9 mouse cellular contexts compared by ENCODE assay signal in the genomic region with DNA sequence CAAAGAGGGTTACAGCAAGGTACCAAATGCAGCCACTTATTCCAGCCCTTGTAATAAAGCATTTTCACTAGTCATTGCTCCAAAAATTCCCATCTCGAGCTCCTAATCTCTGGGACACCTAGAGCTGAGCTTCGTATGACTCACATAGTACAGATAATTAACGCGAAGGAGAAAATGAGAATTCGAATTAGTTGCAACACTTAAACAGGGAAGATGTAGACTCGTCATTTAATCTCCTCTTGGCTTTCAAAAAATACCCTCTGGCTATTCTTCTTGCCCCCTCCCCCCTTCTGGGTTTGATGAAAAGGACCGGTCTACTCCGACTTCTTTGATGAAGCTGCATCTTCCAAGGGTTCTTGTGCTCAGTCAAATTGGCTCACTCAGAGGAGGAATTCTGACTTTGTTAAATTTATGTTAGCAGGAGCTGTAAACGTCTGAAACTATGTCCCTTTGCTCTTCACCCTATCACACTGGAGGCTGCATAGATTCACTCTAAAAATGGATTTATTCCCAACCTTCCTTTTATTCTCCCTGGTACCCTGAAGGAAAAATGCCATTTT. TPM values are rescaled to one million over a fixed set of nuclear protein-coding genes. Genes with fewer than 3 reads are reported as not detected.
DNase-seq lines count a peak whose midpoint lies in the region; ATAC-seq and TF ChIP-seq lines count a peak whose summit lies in the region.
"Had no signal": no experiment of that assay in that cellular context is flagged by ENCODE, and none has a peak within 500 bp of the region (broad histone marks: within the 10 kb centered on the region; RNA-seq: fewer than 3 reads in every experiment).

No protein-coding gene starts in this region.

- peaks cover 16% of the 10 kb centered on the region for H3K4me1 ChIP-seq in hindbrain, embryonic 11.5 days (replicated peaks; ENCODE audit: control insufficient read depth, insufficient read depth, low read length)
- 0 out of 2 replicates have a peak, but pooled peaks cover 11% of the 10 kb centered on the region for H3K4me1 ChIP-seq in hindbrain, postnatal 0 days (ENCODE audit: insufficient read depth, low read length)
- H3K4me1 ChIP-seq in forebrain, embryonic 12.5 days: peaks cover 56% of the 10 kb centered on the region
- peaks cover 45% of the 10 kb centered on the region for H3K4me1 ChIP-seq in midbrain, embryonic 12.5 days

- no peak overlapping the region for H3K9ac ChIP-seq in hindbrain, embryonic 11.5 days (ENCODE audit: low read depth, low read length)
- H3K9ac ChIP-seq in hindbrain, postnatal 0 days (replicated peaks; ENCODE audit: low read length): no peak overlapping the region
- no peak overlapping the region for H3K9ac ChIP-seq in forebrain, embryonic 12.5 days
- no peak overlapping the region for H3K9ac ChIP-seq in midbrain, embryonic 12.5 days (replicated peaks)
- H3K9ac ChIP-seq: intestine, embryonic 15.5 days had no signal

- no peaks in the 10 kb centered on the region for H3K36me3 ChIP-seq in hindbrain, embryonic 11.5 days (ENCODE audit: control insufficient read depth, insufficient read depth, low read length)
- no peaks in the 10 kb centered on the region for H3K36me3 ChIP-seq in hindbrain, postnatal 0 days (ENCODE audit: insufficient read depth, low read length)
- H3K36me3 ChIP-seq in forebrain, embryonic 12.5 days (replicated peaks): no peaks in the 10 kb centered on the region
- no peaks in the 10 kb centered on the region for H3K36me3 ChIP-seq in midbrain, embryonic 12.5 days
- H3K36me3 ChIP-seq: intestine, embryonic 15.5 days had no signal

- H3K27me3 ChIP-seq in hindbrain, embryonic 11.5 days (ENCODE audit: control insufficient read depth, insufficient read depth, low read length): peaks cover 39% of the 10 kb centered on the region
- peaks cover 36% of the 10 kb centered on the region for H3K27me3 ChIP-seq in hindbrain, postnatal 0 days (ENCODE audit: insufficient read depth, low read length)
- H3K27me3 ChIP-seq in forebrain, embryonic 12.5 days: peaks cover 55% of the 10 kb centered on the region
- peaks cover 55% of the 10 kb centered on the region for H3K27me3 ChIP-seq in midbrain, embryonic 12.5 days

- no peak overlapping the region for H3K27ac ChIP-seq in hindbrain, embryonic 11.5 days (ENCODE audit: low read depth, low read length)
- H3K27ac ChIP-seq in hindbrain, postnatal 0 days: no peak overlapping the region
- no peak overlapping the region for H3K27ac ChIP-seq in forebrain, embryonic 12.5 days
- H3K27ac ChIP-seq in midbrain, embryonic 12.5 days (replicated peaks): peak overlapping the region; percentile 61
- H3K27ac ChIP-seq: intestine, embryonic 15.5 days had no signal

- peak; percentile 59 for DNase-seq in hindbrain, embryonic 11.5 days (ENCODE audit: low spot score)
- DNase-seq in hindbrain, postnatal 0 days (ENCODE audit: low spot score): no peak
- DNase-seq in embryo, embryonic 9.5 days (ENCODE audit: extremely low spot score): peak; percentile 45
- DNase-seq in spleen, postnatal 14 days (ENCODE audit: low spot score in 2 of 2): no peak
- DNase-seq in adrenal gland, postnatal 4 days (ENCODE audit: low spot score in 2 of 2): no peak
- DNase-seq: cerebellum, adult 11-12 months had no signal

- no peak overlapping the region; the same call in 1 of the 2 replicates for H3K4me3 ChIP-seq in hindbrain, embryonic 11.5 days (ENCODE audit: low read depth, low read length)
- no peak overlapping the region for H3K4me3 ChIP-seq in hindbrain, postnatal 0 days (ENCODE audit: low read length)
- no peak overlapping the region for H3K4me3 ChIP-seq in forebrain, embryonic 12.5 days (replicated peaks)
- H3K4me3 ChIP-seq in midbrain, embryonic 12.5 days: peak overlapping the region; percentile 38
- H3K4me3 ChIP-seq: intestine, embryonic 15.5 days had no signal

- no peaks in the 10 kb centered on the region for H3K9me3 ChIP-seq in hindbrain, embryonic 11.5 days (ENCODE audit: control insufficient read depth, low read length)
- H3K9me3 ChIP-seq in hindbrain, postnatal 0 days (ENCODE audit: low read length): no peaks in the 10 kb centered on the region
- no peaks in the 10 kb centered on the region for H3K9me3 ChIP-seq in forebrain, embryonic 12.5 days
- no peaks in the 10 kb centered on the region for H3K9me3 ChIP-seq in midbrain, embryonic 12.5 days
- H3K9me3 ChIP-seq: intestine, embryonic 15.5 days had no signal

- H3K4me2 ChIP-seq in hindbrain, embryonic 11.5 days (replicated peaks; ENCODE audit: low read depth, low read length): peak overlapping the region; percentile 55; the same call in 1 of the 2 replicates
- no peak overlapping the region; the same call in 1 of the 2 replicates for H3K4me2 ChIP-seq in hindbrain, postnatal 0 days (ENCODE audit: low read depth, low read length)
- H3K4me2 ChIP-seq in forebrain, embryonic 12.5 days: peak overlapping the region; percentile 75
- H3K4me2 ChIP-seq in midbrain, embryonic 12.5 days (replicated peaks): peak overlapping the region; percentile 72
- H3K4me2 ChIP-seq: intestine, embryonic 15.5 days had no signal

- TF ChIP-seq CTCF in hindbrain, postnatal 0 days (IDR thresholded peaks at IDR 0.05; ENCODE audit: low read depth): no peak

- 1% methylated on average over 9 of the region's 9 CpGs for WGBS in hindbrain, embryonic 11.5 days
- 4% methylated on average over 9 of the region's 9 CpGs for WGBS in hindbrain, postnatal 0 days
- under 1% methylated on average over 9 of the region's 9 CpGs for WGBS in forebrain, embryonic 12.5 days
- 2% methylated on average over 9 of the region's 9 CpGs for WGBS in midbrain, embryonic 12.5 days

- no peak for ATAC-seq in hindbrain, embryonic 11.5 days (ENCODE audit: low FRiP score)
- ATAC-seq in hindbrain, postnatal 0 days: no peak
- ATAC-seq in forebrain, embryonic 12.5 days (ENCODE audit: low FRiP score): no peak
- ATAC-seq in midbrain, embryonic 12.5 days (ENCODE audit: low FRiP score, low read depth): no peak
- ATAC-seq: intestine, embryonic 15.5 days had no signal

RNA-seq across cellular contexts. Expression of a gene that starts 2.1 kb away (rescaled TPM):
- 24.1 and 24.6 TPM in 2 replicates for polyA plus RNA-seq in hindbrain, embryonic 11.5 days (2014; fragmentation: Nextera tagmentation; extraction: Ambion mirVana)
- 5.6 and 7.2 TPM in 2 replicates for total RNA-seq in hindbrain, postnatal 0 days (2014; rRNA removed)
- 6.4 and 7.2 TPM in 2 replicates for polyA plus RNA-seq in hindbrain, postnatal 0 days (2015; fragmentation: Nextera tagmentation; extraction: Ambion mirVana)
- polyA plus RNA-seq in forebrain, embryonic 12.5 days (2016; fragmentation: Nextera tagmentation; extraction: Ambion mirVana): 48.5 and 55.1 TPM in 2 replicates
- polyA plus RNA-seq in midbrain, embryonic 12.5 days (2016; fragmentation: Nextera tagmentation; extraction: Ambion mirVana): 97.0 and 103 TPM in 2 replicates
- total RNA-seq in adrenal gland, postnatal 4 days (2021): 10 to 100 TPM; 10.8 to 12.9 TPM

Comparison
In these comparisons a context has a peak if more than half of its experiments do, and no peak if none do; other contexts are left out.
1. DNase-seq: peak in hindbrain, embryonic 11.5 days (single experiment) and embryo, embryonic 9.5 days (single experiment); none in hindbrain, postnatal 0 days (single experiment), spleen, postnatal 14 days (0 of 2) and adrenal gland, postnatal 4 days (0 of 2).